Mouse (Mus musculus) C2C12 (cell line): ENCODE measurements around the gene Ehd4.

Experiments
- CEBPB ChIP-seq: IDR thresholded peaks from one replicate; pipeline ENCODE4 v1.6.1; 2011; ENCODE audit warnings: low read depth, mild to moderate bottlenecking, control low read depth, moderate library complexity
- CTCF ChIP-seq: IDR thresholded peaks from one replicate; pipeline ENCODE4 v1.5.1; 2011; ENCODE audit not compliant: control insufficient read depth, insufficient read depth, insufficient read length
- FOSL1 ChIP-seq: IDR thresholded peaks from one replicate; pipeline ENCODE4 v1.8.0; 2011; ENCODE audit warnings: mild to moderate bottlenecking, low read length; ENCODE audit not compliant: poor library complexity, insufficient read depth, severe bottlenecking
- MAX ChIP-seq: IDR thresholded peaks from one replicate; pipeline ENCODE4 v1.6.1; 2011; ENCODE audit warnings: mild to moderate bottlenecking, control low read depth
- MYOD1 ChIP-seq: IDR thresholded peaks from one replicate; pipeline ENCODE4 v1.6.1; 2011; ENCODE audit warnings: low read depth; ENCODE audit not compliant: control insufficient read depth, insufficient read length
- MYOG ChIP-seq: IDR thresholded peaks from one replicate; pipeline ENCODE4 v1.6.1; 2011; ENCODE audit not compliant: control insufficient read depth, insufficient read length; ENCODE audit errors: extremely low read depth
- USF1 ChIP-seq: IDR thresholded peaks from one replicate; pipeline ENCODE4 v1.6.1; 2011; ENCODE audit warnings: low read depth, mild to moderate bottlenecking, control low read depth, moderate library complexity

GRCm38 (mm10) chr2:120093671-120094430 is 60.6 kb downstream of the Ehd4 start:
- TF ChIP-seq MYOG (no peak), CTCF (peak; percentile 70), MAX (no peak), MYOD1 (peak; percentile 50), USF1 (no peak), FOSL1 (peak; percentile 8), CEBPB (no peak)
